Mouse (Mus musculus) ES-Bruce4 (cell line): ENCODE data around the gene Arid1b. TPM values are rescaled to one million over a fixed set of nuclear protein-coding genes. Genes with fewer than 3 reads are reported as not detected.

Experiments
- H3K27ac ChIP-seq: 2 replicates; pipeline ENCODE4 v1.5.1; 2012; ENCODE audit warnings: low read length, inconsistent platforms; ENCODE audit not compliant: insufficient read depth
- H3K27me3 ChIP-seq: 2 replicates; pipeline ENCODE4 v1.6.1; 2012; ENCODE audit warnings: mild to moderate bottlenecking, low read length, inconsistent platforms; ENCODE audit not compliant: control insufficient read depth, poor library complexity, insufficient read depth, severe bottlenecking
- H3K36me3 ChIP-seq: 2 replicates; pipeline ENCODE4 v1.6.1; 2012; ENCODE audit warnings: inconsistent platforms, mild to moderate bottlenecking, low read length, moderate library complexity; ENCODE audit not compliant: control insufficient read depth, poor library complexity, insufficient read depth, severe bottlenecking
- H3K4me1 ChIP-seq: one replicate; pipeline ENCODE4 v1.8.1; 2011; ENCODE audit warnings: low read length; ENCODE audit not compliant: control insufficient read depth, insufficient read depth
- H3K4me3 ChIP-seq: 2 replicates; pipeline ENCODE4 v1.5.1; 2011; ENCODE audit warnings: low read depth, mild to moderate bottlenecking, low read length
- H3K9ac ChIP-seq: 2 replicates; pipeline ENCODE4 v1.6.1; 2012; ENCODE audit warnings: low read depth, mild to moderate bottlenecking, inconsistent platforms; ENCODE audit not compliant: poor library complexity, severe bottlenecking
- H3K9me3 ChIP-seq: replicated peaks from 2 replicates; pipeline ENCODE4 v1.6.1; 2012; ENCODE audit warnings: mild to moderate bottlenecking, low read length, inconsistent platforms; ENCODE audit not compliant: control insufficient read depth, poor library complexity, insufficient read depth, severe bottlenecking
- CTCF ChIP-seq: IDR thresholded peaks from one replicate; pipeline ENCODE4 v1.8.1; 2011; ENCODE audit warnings: low read depth, low read length
- EP300 ChIP-seq: IDR thresholded peaks from 2 replicates; pipeline ENCODE4 v1.6.1; 2011; ENCODE audit warnings: low read depth, low read length; ENCODE audit not compliant: insufficient read depth
- POLR2A ChIP-seq: IDR thresholded peaks from one replicate; pipeline ENCODE4 v1.8.1; 2011; ENCODE audit warnings: low read length; ENCODE audit not compliant: insufficient read depth
- polyA plus RNA-seq: library from polyadenylated mRNA; stranded (reverse); fragments of >200 nt; gene quantifications from 2 replicates; pipeline ENCODE4 v1.2.4, GENCODE M21; 2011; ENCODE audit warnings: low read depth; ENCODE audit not compliant: missing spikeins, insufficient read depth, insufficient read length

Gene Arid1b
- polyA plus RNA-seq, 1 experiment, result 20.4 TPM

- no peaks in the 10 kb centered on the region for H3K36me3 ChIP-seq
- TF ChIP-seq CTCF (no peak), POLR2A (no peak)
These were observed 299.8 kb downstream of the Arid1b start for GRCm38 (mm10) chr17:5293653-5294584.

GRCm38 (mm10) chr17:5295086-5295947, 301.2 kb downstream of the Arid1b start:
- H3K9ac ChIP-seq, result no peak overlapping the region
- H3K36me3 ChIP-seq, result no peaks in the 10 kb centered on the region
- H3K27ac ChIP-seq, result no peak overlapping the region
- no peaks in the 10 kb centered on the region for H3K4me1 ChIP-seq
- no peak for TF ChIP-seq CTCF
- no peak for TF ChIP-seq POLR2A
- TF ChIP-seq EP300, result no peak
- no peaks in the 10 kb centered on the region for H3K27me3 ChIP-seq
- no peaks in the 10 kb centered on the region for H3K9me3 ChIP-seq
- H3K4me3 ChIP-seq, result peak overlapping the region; percentile 50; the same call in 1 of the 2 replicates

More at GRCm38 (mm10) chr17:5293653-5294584, 299.8 kb downstream of the Arid1b start:
- Histone ChIP-seq H3K27me3 (no peaks in the 10 kb centered on the region), H3K4me1 (no peaks in the 10 kb centered on the region), H3K4me3 (no peak overlapping the region), H3K9me3 (no peaks in the 10 kb centered on the region), H3K27ac (no peak overlapping the region), H3K9ac (no peak overlapping the region)

GRCm38 (mm10) chr17:5295948-5296262, 301.8 kb downstream of the Arid1b start:
- Histone ChIP-seq H3K27me3 (no peaks in the 10 kb centered on the region), H3K36me3 (no peaks in the 10 kb centered on the region), H3K9ac (no peak overlapping the region), H3K4me1 (no peaks in the 10 kb centered on the region), H3K27ac (no peak overlapping the region), H3K9me3 (no peaks in the 10 kb centered on the region), H3K4me3 (peak overlapping the region; percentile 50; the same call in 1 of the 2 replicates)
- TF ChIP-seq POLR2A, result no peak
- no peak for TF ChIP-seq EP300
- no peak for TF ChIP-seq CTCF

- TF ChIP-seq POLR2A (no peak), EP300 (no peak), CTCF (no peak)
- H3K36me3 ChIP-seq, result no peaks in the 10 kb centered on the region
- H3K4me1 ChIP-seq, result no peaks in the 10 kb centered on the region
- no peak overlapping the region for H3K9ac ChIP-seq
- no peak overlapping the region for H3K27ac ChIP-seq
- H3K27me3 ChIP-seq, result no peaks in the 10 kb centered on the region
- H3K9me3 ChIP-seq, result no peaks in the 10 kb centered on the region
- no peak overlapping the region for H3K4me3 ChIP-seq
These were observed 303.4 kb downstream of the Arid1b start for GRCm38 (mm10) chr17:5297491-5297890.

GRCm38 (mm10) chr17:5297984-5298383, 303.9 kb downstream of the Arid1b start:
- Histone ChIP-seq H3K4me1 (no peaks in the 10 kb centered on the region), H3K9ac (no peak overlapping the region), H3K9me3 (no peaks in the 10 kb centered on the region), H3K27ac (no peak overlapping the region), H3K27me3 (no peaks in the 10 kb centered on the region), H3K36me3 (no peaks in the 10 kb centered on the region), H3K4me3 (no peak overlapping the region)
- TF ChIP-seq CTCF, result no peak
- TF ChIP-seq EP300, result no peak
- TF ChIP-seq POLR2A, result no peak

- Histone ChIP-seq H3K36me3 (no peaks in the 10 kb centered on the region), H3K4me1 (no peaks in the 10 kb centered on the region), H3K27me3 (no peaks in the 10 kb centered on the region), H3K9ac (no peak overlapping the region), H3K27ac (no peak overlapping the region), H3K4me3 (no peak overlapping the region), H3K9me3 (no peaks in the 10 kb centered on the region)
- TF ChIP-seq CTCF, result no peak
- no peak for TF ChIP-seq EP300
- no peak for TF ChIP-seq POLR2A
These were observed 304.9 kb downstream of the Arid1b start for GRCm38 (mm10) chr17:5298891-5299559.
